Mouse (Mus musculus): Measurements from ENCODE around the gene Cd9.

- no peak for TF ChIP-seq POLR2A (IDR thresholded peaks at IDR 0.05; ENCODE audit: extremely low read depth, insufficient read depth, low read length)
- no peak for TF ChIP-seq CTCF (IDR thresholded peaks at IDR 0.05; ENCODE audit: extremely low read depth, insufficient read depth, low read length)
Measured at GRCm38 (mm10) chr6:125454299-125454698, 40.3 kb downstream of the Cd9 start.
